Mouse (Mus musculus): Measurements from ENCODE around the gene 2010109A12Rik. TPM values are rescaled to one million over a fixed set of nuclear protein-coding genes. Genes with fewer than 3 reads are reported as not detected.

2010109A12Rik gene
- polyA plus RNA-seq (2015; fragmentation: Nextera tagmentation; extraction: Ambion mirVana), result 0.41 and 0.95 TPM in 2 replicates

DNA sequence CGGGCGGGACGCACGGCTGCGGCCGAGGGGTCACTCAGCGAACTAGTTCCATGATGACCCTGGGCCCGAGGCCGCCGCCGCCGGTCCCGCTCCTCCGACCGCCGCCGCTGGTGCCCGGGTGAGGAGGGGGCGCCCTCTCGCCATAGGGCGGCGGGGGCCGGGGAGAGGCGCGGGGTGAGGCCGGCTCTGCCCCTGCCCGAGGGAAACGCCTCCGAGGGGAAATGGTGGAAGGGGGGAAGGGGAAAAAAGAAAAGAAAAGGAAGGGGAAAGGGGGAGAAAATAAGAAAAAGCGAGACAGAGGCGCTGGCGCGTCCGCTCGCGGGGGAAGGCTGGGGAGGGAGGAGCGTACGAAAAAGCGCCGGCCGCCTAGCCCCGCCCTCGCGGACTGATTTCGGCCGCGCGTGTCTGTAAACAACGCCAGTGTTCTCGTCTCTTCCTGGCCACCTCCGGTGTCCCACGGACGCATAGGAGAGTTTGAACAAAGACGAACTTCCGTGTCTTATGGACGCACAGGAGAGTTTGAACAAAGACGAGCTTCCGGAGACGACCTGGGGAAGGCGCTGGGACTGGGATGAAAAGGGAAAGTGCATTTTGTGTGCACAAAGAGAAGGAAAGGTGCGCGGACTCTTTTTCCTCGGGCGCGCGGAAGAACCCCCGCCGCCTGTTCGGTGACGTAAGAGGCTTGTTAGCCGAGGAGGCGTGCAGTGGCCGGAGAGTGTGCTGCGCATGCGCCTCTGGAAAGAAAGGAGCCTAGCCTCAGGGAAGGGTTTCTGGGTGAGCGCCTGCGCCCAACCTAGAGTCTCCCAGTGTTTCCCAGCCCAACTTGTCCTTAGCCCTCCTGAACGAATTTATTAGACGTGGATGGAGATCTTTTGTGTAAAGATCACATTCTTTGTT lies at the start of gene 2010109A12Rik, which contains the start of gene Ccni:
TSS of gene 2010109A12Rik (plus strand) at position 410 of the 897 bp plus-strand sequence.
TSS of gene Ccni (minus strand) at position 387 of the 897 bp plus-strand sequence.

Other genes with a start within 250 kb of the 2010109A12Rik start
- gene Sowahb, start 161.5 kb upstream of the 2010109A12Rik start, polyA plus RNA-seq (2015; fragmentation: Nextera tagmentation; extraction: Ambion mirVana), result 0.10 and 0.13 TPM in 2 replicates
- 91.0 and 96.8 TPM in 2 replicates for gene Sept11, start 113.1 kb upstream of the 2010109A12Rik start, polyA plus RNA-seq (2015; fragmentation: Nextera tagmentation; extraction: Ambion mirVana)
- 110 and 115 TPM in 2 replicates for gene Ccni, start within 50 bp of the 2010109A12Rik start, polyA plus RNA-seq (2015; fragmentation: Nextera tagmentation; extraction: Ambion mirVana)
- gene Ccng2, start 60.7 kb downstream of the 2010109A12Rik start, polyA plus RNA-seq (2015; fragmentation: Nextera tagmentation; extraction: Ambion mirVana), result 26.7 and 28.3 TPM in 2 replicates

Measured in neural tube, postnatal 0 days (tissue).